Mouse (Mus musculus) ES-Bruce4 (cell line): ENCODE measurements around the gene Jup. TPM values are rescaled to one million over a fixed set of nuclear protein-coding genes. Genes with fewer than 3 reads are reported as not detected.

ENCODE experiments used
- H3K27ac ChIP-seq: 2 replicates; pipeline ENCODE4 v1.5.1; 2012; ENCODE audit warnings: low read length, inconsistent platforms; ENCODE audit not compliant: insufficient read depth
- H3K27me3 ChIP-seq: 2 replicates; pipeline ENCODE4 v1.6.1; 2012; ENCODE audit warnings: mild to moderate bottlenecking, low read length, inconsistent platforms; ENCODE audit not compliant: control insufficient read depth, poor library complexity, insufficient read depth, severe bottlenecking
- H3K36me3 ChIP-seq: 2 replicates; pipeline ENCODE4 v1.6.1; 2012; ENCODE audit warnings: inconsistent platforms, mild to moderate bottlenecking, low read length, moderate library complexity; ENCODE audit not compliant: control insufficient read depth, poor library complexity, insufficient read depth, severe bottlenecking
- H3K4me1 ChIP-seq: one replicate; pipeline ENCODE4 v1.8.1; 2011; ENCODE audit warnings: low read length; ENCODE audit not compliant: control insufficient read depth, insufficient read depth
- H3K4me3 ChIP-seq: 2 replicates; pipeline ENCODE4 v1.5.1; 2011; ENCODE audit warnings: low read depth, mild to moderate bottlenecking, low read length
- H3K9ac ChIP-seq: 2 replicates; pipeline ENCODE4 v1.6.1; 2012; ENCODE audit warnings: low read depth, mild to moderate bottlenecking, inconsistent platforms; ENCODE audit not compliant: poor library complexity, severe bottlenecking
- H3K9me3 ChIP-seq: replicated peaks from 2 replicates; pipeline ENCODE4 v1.6.1; 2012; ENCODE audit warnings: mild to moderate bottlenecking, low read length, inconsistent platforms; ENCODE audit not compliant: control insufficient read depth, poor library complexity, insufficient read depth, severe bottlenecking
- CTCF ChIP-seq: IDR thresholded peaks from one replicate; pipeline ENCODE4 v1.8.1; 2011; ENCODE audit warnings: low read depth, low read length
- EP300 ChIP-seq: IDR thresholded peaks from 2 replicates; pipeline ENCODE4 v1.6.1; 2011; ENCODE audit warnings: low read depth, low read length; ENCODE audit not compliant: insufficient read depth
- POLR2A ChIP-seq: IDR thresholded peaks from one replicate; pipeline ENCODE4 v1.8.1; 2011; ENCODE audit warnings: low read length; ENCODE audit not compliant: insufficient read depth
- polyA plus RNA-seq: library from polyadenylated mRNA; stranded (reverse); fragments of >200 nt; gene quantifications from 2 replicates; pipeline ENCODE4 v1.2.4, GENCODE M21; 2011; ENCODE audit warnings: low read depth; ENCODE audit not compliant: missing spikeins, insufficient read depth, insufficient read length

Gene Jup
- polyA plus RNA-seq = 166 and 171 TPM in 2 replicates

DNA sequence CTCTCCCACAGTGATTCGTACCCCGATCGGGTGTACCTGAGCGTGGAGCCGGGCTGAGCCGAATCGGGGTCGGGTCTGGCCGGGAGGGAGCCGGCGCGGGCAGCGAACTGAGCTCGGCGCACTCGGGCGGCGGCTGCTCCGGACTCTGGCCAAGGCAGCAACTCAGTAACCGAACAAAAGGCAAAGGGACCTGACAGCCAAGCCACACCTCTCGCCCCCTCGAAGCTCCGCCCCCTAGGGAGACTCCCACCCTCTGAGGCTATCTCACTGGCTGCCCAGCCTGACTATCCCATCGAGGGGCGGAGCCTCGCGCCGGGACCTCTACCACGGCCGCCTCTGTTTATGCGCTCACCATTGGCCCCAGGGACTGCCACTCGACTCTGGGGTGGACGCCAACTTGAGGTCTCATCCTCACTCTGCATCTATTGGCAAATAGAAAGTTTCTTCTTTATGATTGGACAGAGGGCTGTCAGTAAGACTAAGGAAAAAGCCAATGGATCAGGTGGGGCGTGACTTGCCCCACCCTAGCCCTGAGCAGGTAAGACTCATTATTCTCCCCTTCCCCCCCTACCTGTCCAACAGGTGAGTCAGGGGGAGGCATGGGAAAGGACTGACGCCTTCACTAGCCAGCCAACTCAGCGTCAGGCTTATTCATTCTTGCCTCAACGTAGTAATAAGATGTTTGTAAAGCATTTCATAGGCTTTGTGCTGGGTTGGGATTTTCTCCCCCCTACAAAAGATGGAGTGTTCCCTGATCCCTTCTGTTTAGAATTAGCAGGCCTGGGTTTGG, at the start of gene Jup:
Jup (minus strand) TSS at position 164 of the 790 bp plus-strand sequence.
- Histone ChIP-seq H3K36me3 (no peaks in the 10 kb centered on the region), H3K27me3 (no peaks in the 10 kb centered on the region), H3K9ac (peak within 1 kb of the TSS; percentile 7), H3K27ac (peak within 1 kb of the TSS; percentile 43), H3K4me3 (peak within 1 kb of the TSS; percentile 72), H3K4me1 (peaks cover 6% of the 10 kb centered on the region), H3K9me3 (no peaks in the 10 kb centered on the region)
- TF ChIP-seq POLR2A (peak; percentile 76), CTCF (no peak), EP300 (peak; percentile 65; the same call in 1 of the 2 replicates)

DNA sequence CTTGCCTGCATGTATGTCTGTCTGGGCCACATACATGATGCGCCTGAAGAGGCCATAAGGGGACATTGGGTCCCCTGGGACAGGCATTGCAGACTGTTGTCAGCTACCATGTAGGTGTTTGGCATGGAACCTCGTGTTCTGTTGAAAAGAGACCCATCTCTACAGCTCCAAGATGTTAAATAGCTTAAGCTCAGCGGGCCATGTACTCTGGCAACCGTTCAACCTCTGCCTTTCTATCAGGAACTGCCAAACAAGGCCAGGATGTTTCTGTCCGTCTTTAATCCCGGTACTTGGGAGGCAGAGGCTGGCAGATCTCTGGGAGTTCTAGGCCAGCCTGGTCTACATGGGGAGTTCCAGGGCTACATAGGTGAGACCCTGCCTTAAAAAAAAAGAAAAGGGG, 45.1 kb upstream of the Jup start:
- Histone ChIP-seq H3K4me1 (peaks cover 3% of the 10 kb centered on the region), H3K9me3 (no peaks in the 10 kb centered on the region), H3K36me3 (no peaks in the 10 kb centered on the region), H3K27ac (no peak overlapping the region), H3K9ac (no peak overlapping the region), H3K4me3 (no peak overlapping the region), H3K27me3 (no peaks in the 10 kb centered on the region)
- TF ChIP-seq POLR2A (no peak), EP300 (no peak), CTCF (no peak)

DNA sequence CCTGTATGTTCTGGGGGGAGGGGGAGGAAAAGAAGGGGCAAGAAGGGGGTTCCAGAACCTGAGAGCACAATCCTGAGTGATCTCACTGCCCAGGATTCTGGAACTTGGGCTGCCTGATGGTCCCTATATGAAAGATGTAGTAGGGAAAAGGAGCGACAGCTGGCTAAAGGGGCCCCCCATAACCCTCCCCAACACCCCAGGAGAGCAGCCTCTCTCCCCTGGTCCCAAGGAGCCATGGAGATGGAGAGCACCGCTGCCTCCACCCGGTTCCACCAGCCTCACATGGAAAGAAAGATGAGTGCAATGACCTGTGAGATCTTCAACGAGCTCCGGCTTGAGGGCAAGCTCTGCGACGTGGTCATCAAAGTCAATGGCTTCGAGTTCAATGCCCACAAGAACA, 44.2 kb upstream of the Jup start, which contains the start of the genes Nt5c3b and Klhl10:
Nt5c3b (minus strand) TSS at position 12 of the 400 bp plus-strand sequence.
Klhl10 (plus strand) TSS at position 121 of the 400 bp plus-strand sequence.
- peak within 1 kb of the TSS; percentile 73 for H3K4me3 ChIP-seq
- H3K27ac ChIP-seq = no peak within 1 kb of the TSS
- no peak for TF ChIP-seq EP300

DNA sequence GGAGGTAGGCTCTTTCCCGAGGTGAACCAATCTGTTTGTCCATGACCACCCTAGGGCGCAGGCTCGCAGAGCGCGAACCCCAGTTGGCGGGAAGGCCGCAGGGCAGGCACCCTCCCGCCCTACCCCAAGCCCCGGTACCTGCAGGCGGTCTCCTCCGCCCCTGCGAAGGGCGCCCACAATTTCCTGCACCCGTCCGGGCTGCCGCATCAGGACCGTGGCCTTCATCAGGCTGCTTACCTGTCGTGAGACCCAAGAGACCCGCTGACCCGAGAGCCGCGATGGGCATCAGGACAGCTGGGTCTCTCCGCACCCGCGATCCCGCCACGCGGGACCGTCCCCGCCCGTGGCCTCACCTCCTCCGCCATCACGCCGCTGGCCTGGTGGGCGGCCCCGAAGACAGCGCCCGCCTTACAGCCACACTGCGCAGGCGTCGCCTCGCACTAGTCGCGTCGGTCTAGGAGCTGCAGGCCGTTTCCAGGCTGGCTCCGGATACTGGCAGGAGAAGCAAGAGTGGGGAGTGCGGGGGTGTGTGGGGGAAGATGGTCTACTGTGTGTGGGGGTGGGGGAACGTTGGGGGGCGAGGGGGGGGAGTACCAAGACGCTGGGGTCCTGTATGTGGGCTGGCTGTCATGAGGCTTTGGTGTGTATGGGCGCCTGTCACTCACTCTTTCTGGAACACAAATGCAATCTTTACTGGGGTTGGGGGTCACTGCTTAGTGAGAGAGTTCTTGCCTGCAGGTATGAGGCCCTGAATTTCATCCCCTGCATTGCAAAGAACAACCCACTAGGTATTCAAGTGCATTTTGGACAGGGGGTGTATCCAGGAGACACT, 43.3 kb upstream of the Jup start:
- TF ChIP-seq POLR2A = peak; percentile 77
- TF ChIP-seq CTCF = no peak
- Histone ChIP-seq H3K27ac (no peak overlapping the region), H3K4me1 (peaks cover 3% of the 10 kb centered on the region), H3K9me3 (no peaks in the 10 kb centered on the region), H3K36me3 (no peaks in the 10 kb centered on the region), H3K9ac (peak overlapping the region; percentile 72), H3K4me3 (peak overlapping the region; percentile 73), H3K27me3 (no peaks in the 10 kb centered on the region)

More for the DNA sequence above, 44.2 kb upstream of the Jup start, which contains the start of the genes Nt5c3b and Klhl10:
- peak within 1 kb of the TSS; percentile 72 for H3K9ac ChIP-seq
- H3K4me1 ChIP-seq = peaks cover 3% of the 10 kb centered on the region
- no peaks in the 10 kb centered on the region for H3K9me3 ChIP-seq
- no peaks in the 10 kb centered on the region for H3K27me3 ChIP-seq
- H3K36me3 ChIP-seq = no peaks in the 10 kb centered on the region

DNA sequence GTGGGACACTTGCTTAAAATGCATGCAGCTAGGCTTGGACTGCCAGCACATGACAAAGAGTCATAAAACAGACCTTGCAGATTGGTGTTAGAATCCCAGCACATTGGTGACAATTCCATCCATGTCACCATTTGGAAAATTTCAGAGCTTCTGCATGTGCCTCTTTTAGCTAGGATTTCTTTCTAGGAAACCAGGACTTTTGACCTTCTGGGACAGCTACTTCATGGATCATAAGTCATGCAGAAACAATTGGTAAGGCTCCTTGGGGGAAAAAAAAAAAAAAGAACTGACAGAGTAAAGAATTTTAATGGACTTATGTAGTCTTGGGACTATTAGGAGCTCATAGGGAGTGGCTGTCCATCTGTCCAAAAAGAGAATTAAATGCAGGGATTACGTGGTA, 40.3 kb upstream of the Jup start:
- TF ChIP-seq CTCF = no peak
- no peak for TF ChIP-seq EP300
- no peak for TF ChIP-seq POLR2A
- H3K36me3 ChIP-seq = no peaks in the 10 kb centered on the region

DNA sequence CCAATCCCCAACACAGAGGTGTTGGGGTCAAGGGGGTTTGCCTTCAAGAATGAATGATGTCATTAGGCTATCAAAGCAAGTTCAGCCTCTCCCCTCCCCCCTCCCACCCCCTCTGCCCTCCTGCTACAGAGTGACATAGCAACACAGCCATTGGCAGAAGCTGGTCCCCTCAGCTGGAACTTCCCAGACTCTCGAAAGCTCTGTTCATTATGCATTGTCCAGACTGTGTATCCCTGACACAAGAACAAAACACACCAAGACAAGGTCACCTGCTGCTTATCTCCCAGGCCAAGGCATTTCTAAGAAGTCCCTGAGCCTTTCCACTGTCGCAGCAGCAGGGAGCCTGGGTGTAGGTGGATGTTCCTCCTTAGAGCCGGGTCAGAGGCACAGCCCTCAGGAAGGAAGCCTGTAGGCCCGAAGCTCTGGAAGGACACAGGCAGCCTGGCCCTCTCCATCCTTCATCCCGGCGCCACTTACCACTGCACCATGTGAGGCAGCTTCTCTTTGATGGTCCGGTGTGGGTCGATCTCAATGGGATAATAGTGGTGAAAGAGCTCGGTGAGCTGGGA, 38.2 kb upstream of the Jup start:
- Histone ChIP-seq H3K36me3 (no peaks in the 10 kb centered on the region), H3K9ac (no peak overlapping the region)
- TF ChIP-seq EP300 = no peak
- no peak for TF ChIP-seq CTCF
- TF ChIP-seq POLR2A = no peak

More for the DNA sequence above, 40.3 kb upstream of the Jup start:
- Histone ChIP-seq H3K9me3 (no peaks in the 10 kb centered on the region), H3K9ac (no peak overlapping the region), H3K4me1 (peaks cover 11% of the 10 kb centered on the region), H3K27ac (no peak overlapping the region), H3K4me3 (no peak overlapping the region), H3K27me3 (no peaks in the 10 kb centered on the region)

More for the DNA sequence above, 38.2 kb upstream of the Jup start:
- no peaks in the 10 kb centered on the region for H3K9me3 ChIP-seq
- H3K4me3 ChIP-seq = no peak overlapping the region
- H3K4me1 ChIP-seq = peaks cover 10% of the 10 kb centered on the region
- no peaks in the 10 kb centered on the region for H3K27me3 ChIP-seq
- no peak overlapping the region for H3K27ac ChIP-seq
